Mouse (Mus musculus) heart, postnatal 14 days (tissue): ENCODE measurements at regions not wholly inside any gene's neighbourhood (a gene's known extent, or its start where the extent isn't known, plus 50 kb on each side); places are given as distances from the start of the nearest gene placed in this dataset.

ENCODE experiments used
- DNase-seq, 2 experiments: peaks; one replicate each; pipeline ENCODE4 v3.0.0; 2021 to 2022
- intact Hi-C: fragments of 180-260 bp; cut with DNase I; formaldehyde crosslinking; loops from one replicate; pipeline ENCODE4 v1.15.1; 2025

DNA sequence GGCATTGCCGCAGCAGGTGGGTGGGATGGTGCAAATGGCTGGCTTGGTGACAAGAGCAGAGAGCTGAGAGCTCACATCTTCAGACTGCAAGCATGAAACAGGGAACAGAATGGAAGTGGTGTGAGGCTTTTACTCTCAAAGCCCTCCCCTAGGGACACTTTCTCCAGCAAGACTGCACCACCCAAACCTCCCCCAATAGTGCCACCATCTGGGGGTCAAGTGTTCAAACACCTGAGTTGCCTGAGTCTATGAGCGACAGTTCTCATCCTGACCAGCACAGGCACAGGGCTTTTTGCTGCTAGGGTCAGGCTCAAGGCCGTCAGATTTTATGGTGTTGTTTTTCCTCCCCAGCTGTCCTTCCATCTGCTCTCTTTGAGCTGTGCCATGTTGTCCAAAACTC is 337.9 kb upstream of the Eif4g2 start:
- DNase-seq = no peak

DNA sequence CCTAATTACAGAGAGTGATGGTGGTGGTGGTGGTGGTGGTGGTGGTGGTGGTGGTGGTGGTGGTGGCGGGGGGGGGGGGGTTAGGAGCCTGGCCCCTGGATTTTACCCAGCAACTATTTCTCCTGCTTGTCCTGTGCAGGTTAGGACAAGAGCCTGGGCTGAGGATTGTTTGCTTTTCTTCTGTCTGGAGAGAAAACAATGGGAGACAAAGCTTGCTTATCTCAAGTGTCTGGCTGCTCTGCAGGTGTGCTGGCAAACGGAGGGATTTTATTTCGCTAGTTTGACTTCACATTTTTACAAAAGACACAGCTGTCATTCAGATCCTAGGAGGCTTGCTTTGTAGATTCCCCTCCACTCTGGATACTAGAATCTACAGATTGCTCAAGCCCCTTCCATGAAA is 334.9 kb upstream of the Eif4g2 start:
- DNase-seq = no peak
- intact Hi-C loops = loop anchor here (5.0 kb wide), 1 partner anchor 235 kb away; no protein-coding TSS in a partner anchor

More for the DNA sequence above, 337.9 kb upstream of the Eif4g2 start:
- intact Hi-C loops = no loop called here

DNA sequence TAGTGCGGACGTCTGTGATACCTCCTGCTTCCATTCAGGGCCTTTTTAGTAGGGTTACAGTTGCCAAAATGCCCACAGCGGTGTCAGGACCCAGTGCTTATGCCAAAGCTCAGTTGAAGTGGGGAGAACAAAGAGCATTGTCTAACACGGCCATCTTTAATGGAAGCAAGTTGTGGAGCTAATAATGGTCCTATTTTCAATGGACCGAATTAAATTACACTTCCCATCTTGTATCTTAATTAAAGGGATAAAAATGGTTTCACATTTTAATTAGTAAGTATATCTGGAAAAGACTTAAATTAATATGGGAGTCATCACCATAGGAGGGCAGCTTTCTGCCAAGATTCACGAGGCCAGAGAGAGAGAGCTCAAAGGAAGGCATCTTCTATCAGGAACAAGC is 333.2 kb upstream of the Eif4g2 start:
- no peak for DNase-seq
- intact Hi-C loops = loop anchor here (5.0 kb wide), 1 partner anchor 234 kb away; no protein-coding TSS in a partner anchor

DNA sequence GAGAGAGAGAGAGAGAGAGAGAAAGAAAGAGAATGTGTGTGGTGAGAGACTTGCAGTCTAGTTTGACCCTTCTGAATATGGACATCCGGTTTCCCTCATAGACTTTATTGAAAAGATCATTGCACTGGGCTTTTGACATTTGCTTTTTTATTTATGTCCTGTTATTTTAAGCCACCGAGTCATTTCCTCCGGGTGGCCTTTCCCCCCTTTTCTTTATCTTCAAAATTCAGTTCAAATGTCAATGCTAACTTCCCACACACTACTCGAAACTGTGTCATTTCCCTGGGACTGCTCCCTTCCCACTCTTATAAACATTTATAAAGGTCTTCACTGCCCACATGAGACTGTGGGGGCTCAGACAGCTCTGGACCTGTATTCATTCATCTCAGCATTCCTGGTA is 330.9 kb upstream of the Eif4g2 start:
- DNase-seq = no peak
- intact Hi-C loops = loop anchor here (5.0 kb wide), 1 partner anchor 166 kb away; no protein-coding TSS in a partner anchor

DNA sequence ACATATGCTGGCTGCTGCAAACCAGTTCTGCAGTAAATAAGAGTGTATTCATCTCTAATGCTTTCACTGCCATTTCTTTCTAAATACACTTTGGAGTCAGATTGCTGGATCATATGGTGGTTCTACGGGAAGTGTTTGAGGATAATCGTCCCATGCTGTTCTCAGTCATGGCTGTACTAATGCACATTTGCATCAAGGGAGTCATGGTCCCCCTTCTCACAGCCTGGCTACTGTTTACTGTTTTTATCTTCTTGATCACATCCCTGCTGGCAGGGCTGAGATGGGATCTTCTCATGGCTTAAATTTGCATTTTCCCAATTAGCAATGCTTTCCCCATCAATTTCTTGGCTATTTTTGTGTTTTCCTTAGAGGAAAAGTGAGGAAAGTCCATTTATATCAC is 330.1 kb upstream of the Eif4g2 start:
- intact Hi-C loops = loop anchor here (5.0 kb wide), 1 partner anchor 166 kb away; no protein-coding TSS in a partner anchor
- no peak for DNase-seq

DNA sequence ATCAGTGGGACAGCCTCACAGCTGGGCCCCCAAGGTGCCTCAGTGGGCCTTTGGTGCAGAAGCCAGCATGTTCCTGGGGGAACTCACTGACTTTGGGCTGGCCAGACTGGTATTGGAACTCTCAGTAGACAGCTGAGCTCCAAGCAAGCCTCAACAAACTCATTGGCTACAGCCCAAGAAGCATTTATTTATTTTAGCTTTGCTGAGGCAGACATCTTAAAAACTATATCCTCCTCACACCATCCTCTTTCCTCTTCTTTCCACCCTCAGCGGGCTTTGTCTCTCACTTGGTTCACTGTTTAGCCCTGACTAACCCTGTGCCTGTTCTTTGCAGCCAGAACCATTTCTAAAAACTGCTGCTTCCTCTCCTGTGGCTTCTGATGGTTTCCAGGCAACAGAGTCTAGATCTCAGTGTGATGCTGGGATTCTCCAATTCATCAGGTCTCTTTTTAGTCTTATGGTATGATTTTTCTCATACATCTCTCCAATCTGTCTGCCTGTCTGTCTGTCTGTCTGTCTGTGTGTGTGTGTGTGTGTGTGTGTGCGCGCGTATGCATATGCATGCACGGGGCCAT is 328.6 kb upstream of the Eif4g2 start:
- intact Hi-C loops = loop anchor here (5.0 kb wide), 1 partner anchor 164 kb away; no protein-coding TSS in a partner anchor
- DNase-seq = no peak

DNA sequence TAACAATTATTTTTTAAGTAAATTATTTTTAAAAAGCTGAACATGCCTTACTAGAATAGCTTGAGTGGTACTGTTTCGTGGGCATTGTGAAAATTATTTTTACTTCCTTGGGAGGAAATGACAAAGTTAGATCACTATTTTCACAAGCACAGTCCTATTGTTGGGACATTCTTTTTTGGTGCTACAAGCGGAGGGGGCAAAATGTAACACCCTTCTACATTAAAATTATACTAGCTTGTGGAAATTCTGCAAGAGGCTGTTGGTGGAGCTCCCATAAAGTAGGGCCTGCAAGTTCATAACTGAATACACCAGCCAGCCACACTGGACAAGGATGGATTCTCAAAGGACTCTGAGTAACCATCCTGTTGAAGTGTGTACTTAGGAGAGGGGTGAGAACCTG is 313.1 kb upstream of the Eif4g2 start:
- intact Hi-C loops = no loop called here
- DNase-seq = no peak

DNA sequence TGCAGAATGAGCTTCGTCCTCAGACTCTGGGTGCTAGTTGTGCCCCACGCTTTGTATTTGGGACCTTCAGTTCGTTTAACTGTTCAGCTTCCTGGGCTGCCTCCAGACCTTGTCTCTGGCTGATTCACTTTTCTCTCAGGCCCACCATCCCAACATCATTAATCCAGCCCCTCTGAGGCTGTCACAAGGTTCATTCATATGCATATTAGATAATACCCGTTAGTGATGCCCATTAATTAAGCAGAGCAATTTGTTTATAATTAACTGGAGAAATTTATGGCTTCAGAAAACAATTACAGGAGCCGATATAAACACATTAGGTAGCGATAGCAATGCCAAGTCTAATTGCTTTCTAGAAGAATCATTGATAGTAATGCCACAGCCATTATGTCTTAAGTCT is 312.3 kb upstream of the Eif4g2 start:
- intact Hi-C loops = no loop called here
- no peak for DNase-seq

DNA sequence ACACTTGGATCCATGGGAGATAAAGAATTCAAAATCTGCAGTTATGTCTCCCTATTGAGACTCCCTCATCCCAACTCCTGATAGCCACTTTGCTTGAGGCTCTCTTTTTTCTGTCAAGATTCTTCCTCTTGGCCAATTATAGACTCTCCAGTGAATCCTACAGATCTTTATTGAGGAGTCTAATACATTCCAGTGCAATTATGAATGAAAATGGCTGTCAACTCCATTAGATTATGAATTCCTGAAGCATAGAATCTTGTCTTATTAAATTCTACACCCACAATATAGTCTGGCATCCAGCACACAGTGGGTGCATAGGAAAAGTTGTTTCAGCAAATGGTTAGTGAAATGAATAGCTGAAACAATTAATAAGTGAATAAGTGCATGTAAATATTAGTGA is 311.0 kb upstream of the Eif4g2 start:
- no peak for DNase-seq
- intact Hi-C loops = no loop called here

DNA sequence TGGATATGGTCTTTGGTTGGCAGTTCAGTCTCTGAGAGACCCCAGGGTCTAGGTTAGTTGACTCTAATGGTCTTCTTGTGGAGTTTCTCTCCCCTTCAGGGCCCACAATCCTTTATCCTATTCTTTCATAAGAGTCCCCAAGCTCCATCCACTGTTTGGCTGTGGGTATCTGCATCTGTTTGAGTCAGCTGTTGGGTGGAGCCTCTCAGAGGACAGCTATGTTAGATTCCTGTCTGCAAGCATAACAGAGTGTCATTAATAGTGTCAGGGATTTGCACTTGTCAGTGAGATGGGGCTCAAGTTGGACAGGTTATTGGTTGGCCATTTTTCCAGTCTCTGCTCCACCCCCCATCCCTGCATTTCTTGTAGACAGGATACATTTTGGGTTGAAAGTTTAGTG is 306.9 kb upstream of the Eif4g2 start:
- DNase-seq = no peak
- intact Hi-C loops = no loop called here

DNA sequence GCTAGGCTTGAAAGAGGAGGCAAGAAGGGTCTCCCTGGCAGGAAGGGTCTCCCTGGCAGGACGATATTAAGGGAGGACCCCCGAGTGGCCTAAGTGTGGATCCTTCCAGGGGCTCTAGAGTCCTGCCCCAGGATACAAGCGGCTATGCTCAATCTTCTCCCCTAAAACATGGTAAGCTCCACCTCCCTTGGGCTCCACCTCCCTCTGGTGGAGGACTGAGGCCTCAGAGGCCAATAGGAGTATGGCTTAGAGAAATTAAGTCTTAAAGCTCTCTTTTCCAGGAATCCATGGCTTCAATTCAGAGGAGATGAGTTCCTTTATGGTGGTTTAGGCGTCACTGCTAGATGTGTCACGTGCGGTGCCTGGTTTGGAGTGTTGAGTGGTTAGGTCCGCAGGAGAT is 291.7 kb upstream of the Eif4g2 start:
- no peak for DNase-seq
- intact Hi-C loops = no loop called here

DNA sequence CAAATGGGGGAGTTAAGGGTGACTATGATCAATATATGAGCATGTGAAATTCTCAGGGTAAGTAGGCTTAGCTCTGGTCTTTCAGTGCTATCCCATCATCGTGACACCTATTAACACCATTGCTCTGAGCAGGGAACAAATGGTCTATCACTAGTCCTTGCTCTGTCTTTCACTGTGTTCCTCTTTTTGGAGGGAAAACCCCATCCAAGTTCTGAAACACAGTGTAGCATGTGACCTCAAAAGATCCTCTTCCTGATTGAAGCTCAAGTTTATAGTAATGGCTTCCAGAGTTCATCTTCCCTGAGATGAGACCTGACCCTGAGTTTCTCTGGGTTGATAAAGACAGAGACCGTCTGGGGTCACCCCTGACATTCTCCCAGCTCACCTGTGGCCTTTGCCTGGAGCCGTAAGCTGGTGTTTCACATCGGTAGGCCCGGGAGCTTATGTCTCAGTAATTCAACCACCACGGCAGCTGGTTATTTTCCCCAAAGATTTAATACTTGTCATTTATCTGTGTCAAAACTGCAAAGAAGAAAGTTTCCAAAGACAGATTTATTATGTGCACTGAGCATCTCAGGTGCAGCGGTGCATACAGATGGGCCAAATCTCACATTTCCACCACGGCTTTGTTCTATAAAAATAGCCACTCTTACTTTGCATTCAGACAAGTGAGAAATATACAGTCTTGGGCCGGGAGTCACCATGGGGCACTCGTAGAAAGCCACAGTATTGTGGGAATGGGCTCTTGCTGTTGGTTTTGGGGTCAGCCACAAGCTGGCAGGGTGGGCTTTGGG is 290.7 kb upstream of the Eif4g2 start:
- no peak for DNase-seq
- intact Hi-C loops = no loop called here

DNA sequence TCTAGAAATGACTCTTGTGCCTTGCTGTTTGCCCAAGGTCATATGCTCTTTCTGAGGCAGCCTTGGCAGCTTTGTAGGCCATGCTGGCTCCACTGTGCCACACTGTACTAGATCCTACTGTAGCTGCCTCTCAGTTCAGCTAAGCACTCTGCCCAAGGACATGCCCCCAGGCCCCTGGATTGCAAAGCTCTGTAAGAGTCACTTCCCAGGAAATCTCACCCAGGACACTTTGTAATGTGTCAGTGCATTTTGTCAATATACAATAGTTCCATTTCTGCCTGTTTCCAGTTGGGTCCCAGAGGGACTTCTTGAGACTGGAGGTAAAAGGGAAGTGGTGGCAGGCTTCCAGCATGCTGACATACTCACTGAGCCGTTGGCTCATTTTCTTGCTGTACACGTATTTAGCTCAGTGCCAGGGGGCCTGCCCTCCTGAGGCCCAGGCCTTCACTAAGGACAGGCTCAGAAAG is 287.6 kb upstream of the Eif4g2 start:
- peak; percentile 50 to 51 for DNase-seq
- intact Hi-C loops = no loop called here

DNA sequence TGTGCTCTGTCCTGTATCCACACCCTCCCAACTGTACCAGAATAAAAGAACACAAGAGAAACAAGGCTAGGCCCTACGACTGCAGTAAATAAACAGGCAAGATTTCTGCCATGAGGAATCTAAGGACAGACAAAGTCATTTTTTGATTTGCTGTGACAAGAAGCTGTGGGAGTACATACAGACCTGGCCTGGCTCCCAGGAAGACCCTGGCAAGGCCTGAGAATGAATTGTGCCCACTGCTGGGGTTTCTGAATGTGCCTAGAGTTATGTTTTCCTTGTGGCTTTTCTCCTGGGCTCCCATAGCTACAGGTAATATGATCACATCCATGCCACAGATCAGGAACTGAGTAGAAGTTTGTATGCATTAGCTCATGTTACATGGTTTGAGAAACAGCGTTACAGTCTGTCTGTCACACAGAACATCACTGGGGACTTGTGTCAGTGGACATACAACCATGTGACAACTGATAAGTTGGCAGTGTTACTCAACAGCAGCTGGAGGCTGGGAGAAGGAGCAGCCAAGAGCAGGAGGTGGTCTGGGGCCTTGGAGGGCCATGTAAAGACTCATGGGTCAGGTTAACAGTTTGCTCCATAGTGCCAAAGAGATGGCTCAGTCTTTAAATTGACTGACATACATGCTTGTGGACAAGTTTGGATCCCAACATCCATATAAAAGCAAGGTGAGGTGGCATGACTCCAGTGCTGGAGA is 285.6 kb upstream of the Eif4g2 start:
- DNase-seq = peak in 1 of 2 experiments; percentile 4
- intact Hi-C loops = no loop called here

DNA sequence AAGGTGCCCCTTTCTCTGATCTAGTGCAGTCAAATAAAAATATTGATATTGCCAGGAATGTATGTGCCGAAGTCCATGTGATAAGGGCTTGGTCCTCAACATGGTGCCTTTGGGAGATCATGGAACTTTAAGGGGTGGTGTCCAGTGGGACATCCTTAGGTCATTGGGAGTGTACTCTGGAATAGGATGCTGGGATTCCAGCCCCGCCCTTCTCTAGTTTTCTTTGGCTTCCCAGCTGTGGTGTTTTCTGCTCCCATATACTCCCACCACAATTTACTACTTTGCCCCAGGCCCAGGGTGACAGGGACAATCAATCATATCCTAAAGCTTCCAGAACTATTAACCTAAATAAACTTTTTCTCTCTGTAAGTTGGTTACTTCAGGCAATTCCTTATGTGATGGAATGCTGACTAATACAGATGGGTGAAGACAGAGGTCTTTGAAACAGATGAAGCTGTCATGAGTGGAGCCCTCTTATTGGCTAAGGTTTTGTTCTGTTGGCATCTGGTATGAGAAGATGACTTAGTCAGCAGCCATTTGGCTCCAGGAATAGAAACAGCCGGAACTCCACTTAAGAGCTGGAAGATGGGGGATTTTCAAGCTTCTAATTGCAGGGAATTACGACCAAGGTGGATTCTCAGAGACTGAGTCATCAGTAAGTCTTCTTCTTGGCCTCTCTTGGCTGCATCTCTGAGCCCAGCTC is 284.3 kb upstream of the Eif4g2 start:
- intact Hi-C loops = no loop called here
- no peak for DNase-seq

DNA sequence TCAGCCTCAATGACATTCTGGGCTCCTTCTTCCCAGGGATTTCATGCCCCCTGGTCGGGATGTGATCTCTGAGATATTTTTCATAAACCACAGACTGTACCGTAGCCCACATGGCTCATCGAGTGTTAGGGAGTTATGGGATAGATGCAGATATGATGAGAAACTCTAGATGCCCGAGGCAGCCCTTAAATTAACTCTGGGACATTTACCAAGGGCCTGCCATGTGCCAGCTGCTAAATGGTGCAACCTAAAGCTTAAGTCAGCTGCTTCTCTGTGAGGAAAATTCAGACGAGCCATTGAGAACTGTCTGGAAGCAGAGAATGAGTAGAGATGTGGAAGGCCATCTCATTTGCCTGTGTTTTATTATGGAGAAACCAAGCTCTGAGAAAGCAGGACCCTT is 282.6 kb upstream of the Eif4g2 start:
- no peak for DNase-seq
- intact Hi-C loops = no loop called here

DNA sequence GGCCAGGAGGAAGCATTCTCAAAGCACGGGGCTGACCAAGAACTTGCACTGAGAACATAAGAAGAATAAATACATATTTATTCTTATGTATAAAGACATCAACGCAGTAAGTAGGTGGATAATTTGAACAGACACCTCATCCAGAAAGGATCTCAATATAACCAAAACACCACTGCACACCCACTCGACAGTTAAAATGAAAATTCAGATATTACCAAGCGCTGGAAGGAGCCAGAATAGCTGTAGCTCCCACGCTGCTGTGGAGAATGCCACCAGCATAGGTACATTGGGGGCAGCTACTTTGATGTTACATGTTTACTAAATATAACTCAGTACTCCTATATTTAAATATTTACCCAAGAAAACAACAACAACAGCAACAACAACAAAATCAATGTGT is 280.4 kb upstream of the Eif4g2 start:
- intact Hi-C loops = no loop called here
- no peak for DNase-seq

DNA sequence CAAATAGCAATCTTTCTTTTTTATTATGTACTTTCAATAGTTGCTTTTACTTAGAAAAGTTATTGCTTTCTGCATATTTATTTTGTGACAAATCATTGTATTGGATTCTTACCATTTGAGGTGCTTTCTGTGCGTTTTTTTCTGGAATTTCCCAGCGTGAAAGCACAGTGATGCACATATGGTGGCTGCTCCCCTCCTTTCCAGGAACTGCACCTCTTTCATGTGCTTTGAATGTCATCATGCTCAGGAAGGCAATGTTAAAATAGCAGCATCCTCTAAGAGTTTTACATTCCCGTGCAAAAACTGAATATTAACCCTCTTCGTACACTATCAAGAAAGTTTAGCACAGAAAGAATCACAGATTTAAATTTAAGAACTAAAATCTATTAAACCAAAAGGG is 279.8 kb upstream of the Eif4g2 start:
- no peak for DNase-seq
- intact Hi-C loops = no loop called here

DNA sequence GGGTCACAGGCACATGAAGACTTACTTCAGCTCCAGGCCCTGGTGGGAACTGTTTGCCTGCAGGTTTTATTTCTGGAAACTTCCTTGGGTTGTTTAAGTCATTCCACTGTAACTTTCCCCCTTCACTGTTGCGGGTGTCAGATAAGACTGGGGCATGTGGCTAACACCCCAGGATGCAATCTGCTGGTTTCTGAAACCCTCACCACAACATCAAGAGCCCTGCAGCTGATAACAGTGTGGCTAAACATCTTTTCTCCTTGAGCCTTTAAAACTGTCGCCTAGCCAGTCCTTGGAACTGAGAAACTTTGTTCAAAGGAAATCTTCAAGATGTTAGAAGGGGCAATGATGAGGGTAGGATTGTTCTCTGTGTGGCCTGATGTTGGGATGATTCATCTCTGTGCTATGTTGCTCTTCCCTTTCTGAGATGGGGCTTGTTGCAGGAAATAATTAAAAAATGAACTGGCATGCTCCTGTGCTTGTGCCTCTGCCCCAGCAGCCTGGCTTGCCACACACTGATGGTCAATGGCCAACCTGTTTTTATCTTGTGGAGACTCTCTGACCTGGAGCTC is 272.3 kb upstream of the Eif4g2 start:
- intact Hi-C loops = no loop called here
- no peak for DNase-seq

DNA sequence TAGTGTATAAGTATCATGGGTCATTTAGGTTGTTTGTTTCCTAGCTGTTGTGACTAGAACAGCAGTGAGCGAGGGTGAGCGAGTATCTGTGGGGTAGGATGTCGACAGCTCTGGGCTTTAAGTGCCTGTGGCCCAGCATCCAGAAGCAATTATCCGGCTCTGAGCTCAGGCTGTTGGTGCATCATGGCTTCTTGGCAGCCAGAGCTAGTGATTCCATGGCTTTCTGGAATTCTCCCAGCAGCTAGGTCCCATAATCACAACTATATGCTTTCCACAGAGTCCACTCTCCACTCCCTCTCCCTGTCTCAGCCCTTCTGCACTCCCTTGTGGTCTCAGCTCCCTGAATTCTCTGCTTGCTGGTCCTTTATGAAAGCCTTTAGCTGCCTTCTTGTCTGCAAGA is 271.2 kb upstream of the Eif4g2 start:
- intact Hi-C loops = no loop called here
- no peak for DNase-seq
